Mouse (Mus musculus): ENCODE data around the gene Hnrnpa2b1.
A peak's percentile ranks its signal among the peaks of the same experiment; 100 is the strongest.
"Not testable (repeated sequence)": the region's sequence is repeated elsewhere in the genome, so short reads cannot be mapped to it uniquely, and the experiment has no call there.

Gene Hnrnpa2b1

GRCm38 (mm10) chr6:51469715-51470310 lies at the start of gene Hnrnpa2b1:
Gene Hnrnpa2b1, minus strand, starts transcription at chr6:51469894.
- DNase-seq (ENCODE audit: low spot score in 2 of 2): peak; percentile 99 to 100

- no peak for DNase-seq (ENCODE audit: low spot score in 2 of 2)
Observed at GRCm38 (mm10) chr6:51514860-51515259, 45.2 kb upstream of the Hnrnpa2b1 start.

- DNase-seq (ENCODE audit: low spot score in 2 of 2): no peak
Observed at GRCm38 (mm10) chr6:51513745-51514144, 44.1 kb upstream of the Hnrnpa2b1 start.

GRCm38 (mm10) chr6:51510946-51511345 lies 41.3 kb upstream of the Hnrnpa2b1 start:
- DNase-seq (ENCODE audit: low spot score in 2 of 2): no peak

GRCm38 (mm10) chr6:51510094-51510493 lies 40.4 kb upstream of the Hnrnpa2b1 start:
- no peak for DNase-seq (ENCODE audit: low spot score in 2 of 2)

- peak; percentile 72 to 78 for DNase-seq (ENCODE audit: low spot score in 2 of 2)
Observed at GRCm38 (mm10) chr6:51508750-51509648, 39.3 kb upstream of the Hnrnpa2b1 start.

- no peak for DNase-seq (ENCODE audit: low spot score in 2 of 2)
Observed at GRCm38 (mm10) chr6:51507556-51507955, 37.9 kb upstream of the Hnrnpa2b1 start.

- no peak for DNase-seq (ENCODE audit: low spot score in 2 of 2)
Observed at GRCm38 (mm10) chr6:51505671-51506070, 36.0 kb upstream of the Hnrnpa2b1 start.

- no peak for DNase-seq (ENCODE audit: low spot score in 2 of 2)
Observed at GRCm38 (mm10) chr6:51497321-51498111, 27.8 kb upstream of the Hnrnpa2b1 start.

GRCm38 (mm10) chr6:51489787-51490186 lies 20.1 kb upstream of the Hnrnpa2b1 start:
- no peak for DNase-seq (ENCODE audit: low spot score in 2 of 2)

GRCm38 (mm10) chr6:51486731-51487130 lies 17.0 kb upstream of the Hnrnpa2b1 start:
- no peak for DNase-seq (ENCODE audit: low spot score in 2 of 2)

- no peak for DNase-seq (ENCODE audit: low spot score in 2 of 2)
Observed at GRCm38 (mm10) chr6:51486076-51486710, 16.5 kb upstream of the Hnrnpa2b1 start.

GRCm38 (mm10) chr6:51485646-51486045 lies 16.0 kb upstream of the Hnrnpa2b1 start:
- DNase-seq (ENCODE audit: low spot score in 2 of 2): no peak

GRCm38 (mm10) chr6:51484556-51484955 lies 14.9 kb upstream of the Hnrnpa2b1 start:
- DNase-seq (ENCODE audit: low spot score in 2 of 2): not testable (repeated sequence)

- DNase-seq (ENCODE audit: low spot score in 2 of 2): no peak
Observed at GRCm38 (mm10) chr6:51483861-51484260, 14.2 kb upstream of the Hnrnpa2b1 start.

GRCm38 (mm10) chr6:51481548-51481947 lies 11.9 kb upstream of the Hnrnpa2b1 start:
- no peak for DNase-seq (ENCODE audit: low spot score in 2 of 2)

GRCm38 (mm10) chr6:51479136-51479731 lies 9.5 kb upstream of the Hnrnpa2b1 start:
- no peak for DNase-seq (ENCODE audit: low spot score in 2 of 2)

GRCm38 (mm10) chr6:51472213-51472612 lies 2.5 kb upstream of the Hnrnpa2b1 start:
- no peak for DNase-seq (ENCODE audit: low spot score in 2 of 2)

GRCm38 (mm10) chr6:51471782-51472181 lies 2.1 kb upstream of the Hnrnpa2b1 start:
- no peak for DNase-seq (ENCODE audit: low spot score in 2 of 2)

- no peak for DNase-seq (ENCODE audit: low spot score in 2 of 2)
Observed at GRCm38 (mm10) chr6:51471179-51471505, 1.4 kb upstream of the Hnrnpa2b1 start.
